Mouse (Mus musculus) liver, embryonic 14.5 days (tissue): Measurements from ENCODE around the gene Bmpr1b.

Experiments
- CTCF ChIP-seq: IDR thresholded peaks from 2 replicates; pipeline ENCODE4 v1.5.1; 2016; ENCODE audit warnings: antibody characterized with exemption, low read depth, control low read depth
- EP300 ChIP-seq: IDR thresholded peaks from 2 replicates; pipeline ENCODE4 v1.6.1; 2016; ENCODE audit warnings: antibody characterized with exemption, low read depth

DNA sequence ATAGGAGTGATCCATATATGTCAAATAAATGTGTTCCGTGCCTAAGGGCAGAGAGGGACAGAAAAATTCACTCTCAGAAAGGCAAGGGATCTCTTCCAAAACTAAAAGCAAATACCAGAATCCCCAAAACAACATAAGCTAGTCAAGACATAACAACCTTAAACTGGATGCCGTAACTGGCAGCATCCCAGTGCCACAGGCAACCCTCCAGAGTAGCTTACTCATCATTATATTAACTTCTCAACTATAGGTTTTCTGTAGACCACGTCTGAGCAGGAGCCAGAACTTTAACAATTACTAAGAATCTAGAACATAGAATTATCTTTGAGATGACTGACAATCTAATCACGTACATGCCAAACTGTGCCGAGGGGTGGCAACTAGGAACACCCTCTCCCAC is 128.9 kb downstream of the Bmpr1b start:
- TF ChIP-seq CTCF (no peak), EP300 (no peak)
